Mouse (Mus musculus) heart, postnatal 0 days (tissue): ENCODE measurements around the gene Inafm2. TPM values are rescaled to one million over a fixed set of nuclear protein-coding genes. Genes with fewer than 3 reads are reported as not detected.

Experiments
- ATAC-seq: fragments of 200-750 bp; cut with Nextera tagmentation; 2 replicates; pipeline ENCODE4 v1.8.0; 2017; ENCODE audit warnings: low read depth, moderate number of reproducible peaks, moderate library complexity; ENCODE audit not compliant: insufficient read depth
- DNase-seq: peaks from one replicate; pipeline ENCODE4 v3.0.0-alpha.2; 2016; ENCODE audit warnings: low spot score
- H3K27ac ChIP-seq: fragments of 300-500 bp; sonication (generic); 2 replicates; pipeline ENCODE4 v1.5.1; 2014; ENCODE audit warnings: low read depth, mild to moderate bottlenecking
- H3K27me3 ChIP-seq: fragments of 300-500 bp; sonication (generic); 2 replicates; pipeline ENCODE4 v1.6.1; 2014; ENCODE audit warnings: low read length, mixed read lengths; ENCODE audit not compliant: control insufficient read depth, insufficient read depth
- H3K36me3 ChIP-seq: fragments of 300-500 bp; sonication (generic); replicated peaks from 2 replicates; pipeline ENCODE4 v1.6.1; 2014; ENCODE audit warnings: low read length, mixed read lengths; ENCODE audit not compliant: control insufficient read depth, insufficient read depth
- H3K4me1 ChIP-seq: fragments of 300-500 bp; sonication (generic); 2 replicates; pipeline ENCODE4 v1.6.1; 2014; ENCODE audit warnings: antibody characterized with exemption; ENCODE audit not compliant: control insufficient read depth, insufficient read depth
- H3K4me2 ChIP-seq: fragments of 300-500 bp; sonication (generic); 2 replicates; pipeline ENCODE4 v1.6.1; 2014; ENCODE audit warnings: low read depth, mild to moderate bottlenecking, low read length, moderate library complexity
- H3K4me3 ChIP-seq: fragments of 300-500 bp; sonication (generic); 2 replicates; pipeline ENCODE4 v1.5.1; 2014; ENCODE audit warnings: low read depth, low read length
- H3K9ac ChIP-seq: fragments of 300-500 bp; sonication (generic); replicated peaks from 2 replicates; pipeline ENCODE4 v1.6.1; 2014; ENCODE audit warnings: low read depth, low read length, mixed read lengths
- H3K9me3 ChIP-seq: fragments of 300-500 bp; sonication (generic); replicated peaks from 2 replicates; pipeline ENCODE4 v1.6.1; 2016; ENCODE audit warnings: low read length; ENCODE audit not compliant: control insufficient read depth
- CTCF ChIP-seq: IDR thresholded peaks from 2 replicates; pipeline ENCODE4 v1.5.1; 2016; ENCODE audit warnings: antibody characterized with exemption, control low read depth, low read depth
- EP300 ChIP-seq: IDR thresholded peaks from 2 replicates; pipeline ENCODE4 v1.6.1; 2016; ENCODE audit warnings: antibody characterized with exemption, low read depth
- WGBS: fragments of 180-500 bp; shearing (Covaris S2); extraction: QIAGEN DNeasy Blood & Tissue Kit; methylation state at CpG from one replicate; pipeline ENCODE4 v1.1.7; 2014; 5-methylcytosine and 5-hydroxymethylcytosine counted together
- polyA plus RNA-seq: library from polyadenylated mRNA; unstranded; fragments of >200 nt; fragmentation: Nextera tagmentation; extraction: Ambion mirVana; gene quantifications from 2 replicates; pipeline ENCODE4 v1.2.1, GENCODE M21; 2015
- total RNA-seq: library from RNA; depleted of rRNA; stranded (reverse); fragments of >200 nt; gene quantifications from 2 replicates; pipeline ENCODE4 v1.2.3, GENCODE M21; 2014; ENCODE audit warnings: low replicate concordance

Inafm2 gene
- total and polyA plus RNA-seq, 2 experiments from 2014 or later, result 44.2 to 48.4 TPM

- 38% methylated on average over 7 of the region's 7 CpGs for WGBS
- no peaks in the 10 kb centered on the region for H3K36me3 ChIP-seq
- H3K9me3 ChIP-seq, result no peaks in the 10 kb centered on the region
- peak within 1 kb of the TSS; percentile 2; the same call in 1 of the 2 replicates for H3K4me3 ChIP-seq
- H3K4me2 ChIP-seq, result peak within 1 kb of the TSS; percentile 36; the same call in 1 of the 2 replicates
- H3K27me3 ChIP-seq, result no peaks in the 10 kb centered on the region
- 0 out of 2 replicates have a peak within 1 kb of the TSS, but pooled peaks have one; percentile 0 for H3K9ac ChIP-seq
- H3K4me1 ChIP-seq, result peaks cover 23% of the 10 kb centered on the region
- TF ChIP-seq CTCF, result no peak
- TF ChIP-seq EP300, result no peak
- no peak for ATAC-seq
- no peak within 1 kb of the TSS for H3K27ac ChIP-seq
- DNase-seq, result no peak
Measured at GRCm38 (mm10) chr2:118728337-118728736, 17.2 kb upstream of the Inafm2 start, which contains the start of gene Plcb2. Gene Plcb2, minus strand, starts transcription at chr2:118728438.

DNA sequence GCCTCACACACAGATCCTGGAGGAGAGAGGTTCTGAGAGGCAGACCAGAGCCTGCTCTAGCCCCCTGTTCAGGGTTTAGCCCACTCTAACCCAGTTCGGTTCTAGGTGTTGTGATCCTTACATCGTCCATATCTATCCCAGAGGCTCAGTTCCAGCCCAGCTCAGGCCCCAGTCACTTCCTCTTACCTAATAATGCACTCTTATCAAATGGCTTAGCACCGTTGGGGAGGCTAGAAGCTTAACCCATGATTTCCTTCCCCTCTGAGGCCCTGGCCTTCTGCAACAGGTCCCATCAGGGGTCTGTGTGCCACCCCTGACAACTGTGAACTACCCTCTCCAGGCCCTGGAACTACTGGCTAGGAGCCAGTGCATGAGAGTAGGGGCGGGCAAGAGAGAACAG lies 16.4 kb upstream of the Inafm2 start:
- Histone ChIP-seq H3K9ac (no peak overlapping the region), H3K36me3 (no peaks in the 10 kb centered on the region), H3K4me3 (no peak overlapping the region), H3K27me3 (no peaks in the 10 kb centered on the region), H3K4me2 (no peak overlapping the region), H3K9me3 (no peaks in the 10 kb centered on the region), H3K4me1 (peaks cover 23% of the 10 kb centered on the region), H3K27ac (no peak overlapping the region)
- no peak for DNase-seq
- 18% methylated on average over 4 of the region's 4 CpGs for WGBS
- no peak for TF ChIP-seq CTCF
- TF ChIP-seq EP300, result no peak
- ATAC-seq, result no peak

DNA sequence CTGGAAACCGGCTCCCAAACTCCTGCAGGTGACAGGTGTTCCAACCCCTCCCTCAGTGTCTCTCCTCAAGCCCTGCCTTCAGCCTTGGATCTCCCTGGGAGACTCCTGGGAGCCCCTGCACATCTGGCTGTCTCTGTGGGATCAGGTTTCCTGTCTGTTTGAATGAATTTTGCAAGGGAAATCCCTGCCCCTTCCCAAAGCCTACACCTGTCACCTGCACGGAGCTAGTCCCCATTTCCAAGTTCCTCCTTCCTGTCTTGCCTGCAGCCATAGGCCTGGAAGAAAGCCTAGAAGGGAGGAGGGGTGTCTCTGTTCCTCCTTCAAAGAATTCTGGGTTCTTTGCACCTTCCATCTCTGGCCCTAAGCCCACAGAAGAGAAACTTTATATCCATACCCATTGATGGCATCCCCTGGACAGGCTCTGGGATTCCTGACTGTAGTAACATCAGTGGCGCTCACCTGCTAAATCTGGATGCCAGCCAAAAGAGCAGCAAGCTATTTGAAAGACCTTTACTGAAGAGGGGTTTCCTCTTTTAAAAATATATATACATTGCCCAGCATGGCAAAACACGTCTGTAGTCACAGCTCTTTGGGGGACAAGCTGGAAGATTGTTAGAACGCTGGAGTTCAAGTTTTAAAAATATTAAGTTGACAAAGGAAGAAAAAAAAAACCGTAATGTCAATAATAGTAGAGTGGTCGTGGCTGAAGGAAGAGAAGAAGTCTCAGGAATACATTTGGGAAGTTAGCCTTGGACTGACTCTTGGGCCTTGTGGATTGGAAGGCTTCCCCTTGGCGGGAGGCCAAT lies 15.5 kb upstream of the Inafm2 start:
- Histone ChIP-seq H3K9me3 (no peaks in the 10 kb centered on the region), H3K36me3 (no peaks in the 10 kb centered on the region), H3K4me2 (no peak overlapping the region), H3K4me3 (no peak overlapping the region), H3K27me3 (no peaks in the 10 kb centered on the region), H3K4me1 (peaks cover 23% of the 10 kb centered on the region), H3K9ac (no peak overlapping the region), H3K27ac (no peak overlapping the region)
- DNase-seq (no peak), ATAC-seq (no peak)
- 33% methylated on average over 8 of the region's 8 CpGs for WGBS
- TF ChIP-seq CTCF (no peak), EP300 (no peak)

DNA sequence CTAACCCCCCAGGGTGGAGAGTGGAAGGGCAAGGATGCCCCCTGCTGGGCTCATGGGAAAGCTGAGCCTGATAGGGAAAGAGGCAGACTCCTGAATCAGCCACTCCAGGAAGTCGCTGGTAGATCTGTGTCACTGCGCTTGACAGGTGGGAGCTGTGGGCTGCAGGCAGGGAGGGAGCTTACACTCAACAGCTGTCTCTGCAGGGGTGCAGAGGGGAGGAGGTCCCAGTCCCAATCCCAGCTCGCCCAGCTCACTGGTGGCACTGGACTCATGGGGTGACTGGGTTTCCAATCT lies 15.0 kb upstream of the Inafm2 start:
- Histone ChIP-seq H3K9ac (no peak overlapping the region), H3K27me3 (no peaks in the 10 kb centered on the region), H3K4me2 (no peak overlapping the region), H3K4me1 (peaks cover 23% of the 10 kb centered on the region), H3K36me3 (no peaks in the 10 kb centered on the region), H3K27ac (no peak overlapping the region), H3K9me3 (no peaks in the 10 kb centered on the region), H3K4me3 (no peak overlapping the region)
- DNase-seq (peak; percentile 63), ATAC-seq (peak; percentile 75)
- TF ChIP-seq CTCF (peak; percentile 96), EP300 (no peak)
- WGBS, result 2% methylated on average over 3 of the region's 3 CpGs

- H3K4me2 ChIP-seq, result no peak overlapping the region
- H3K9me3 ChIP-seq, result no peaks in the 10 kb centered on the region
- H3K4me3 ChIP-seq, result no peak overlapping the region
- H3K27ac ChIP-seq, result no peak overlapping the region
- H3K9ac ChIP-seq, result no peak overlapping the region
- peaks cover 23% of the 10 kb centered on the region for H3K4me1 ChIP-seq
- no peak for DNase-seq
- TF ChIP-seq EP300 (no peak), CTCF (no peak)
- ATAC-seq, result no peak
- no peaks in the 10 kb centered on the region for H3K36me3 ChIP-seq
- H3K27me3 ChIP-seq, result no peaks in the 10 kb centered on the region
- 82% methylated on average over 5 of the region's 5 CpGs for WGBS
Measured at GRCm38 (mm10) chr2:118731981-118732380, 13.6 kb upstream of the Inafm2 start.

GRCm38 (mm10) chr2:118733341-118733740 lies 12.2 kb upstream of the Inafm2 start:
- ATAC-seq (no peak), DNase-seq (no peak)
- H3K4me3 ChIP-seq, result no peak overlapping the region
- 38% methylated on average over 5 of the region's 5 CpGs for WGBS
- H3K9me3 ChIP-seq, result no peaks in the 10 kb centered on the region
- H3K4me2 ChIP-seq, result no peak overlapping the region
- peaks cover 15% of the 10 kb centered on the region for H3K4me1 ChIP-seq
- H3K27ac ChIP-seq, result no peak overlapping the region
- H3K9ac ChIP-seq, result no peak overlapping the region
- H3K27me3 ChIP-seq, result no peaks in the 10 kb centered on the region
- H3K36me3 ChIP-seq, result no peaks in the 10 kb centered on the region
- TF ChIP-seq CTCF, result no peak
- no peak for TF ChIP-seq EP300
